Mouse (Mus musculus) forelimb bud, embryonic 11.5 days (tissue): ENCODE measurements around the gene Nuak2.
"Not testable (repeated sequence)": the region's sequence is repeated elsewhere in the genome, so short reads cannot be mapped to it uniquely, and the experiment has no call there.

Experiments
- DNase-seq: peaks from one replicate; pipeline ENCODE4 v3.0.0-alpha.2; 2012; ENCODE audit warnings: low read depth, low spot score

The Nuak2 gene

GRCm38 (mm10) chr1:132327477-132327876 is 11.6 kb downstream of the Nuak2 start:
- no peak for DNase-seq

- DNase-seq, result no peak
Measured at GRCm38 (mm10) chr1:132328565-132328964, 12.6 kb downstream of the Nuak2 start.

GRCm38 (mm10) chr1:132329656-132330055 is 13.7 kb downstream of the Nuak2 start:
- DNase-seq, result no peak

GRCm38 (mm10) chr1:132330397-132330796 is 14.5 kb downstream of the Nuak2 start:
- no peak for DNase-seq

GRCm38 (mm10) chr1:132331283-132331682 is 15.4 kb downstream of the Nuak2 start:
- no peak for DNase-seq

GRCm38 (mm10) chr1:132333201-132333600 is 17.3 kb downstream of the Nuak2 start:
- no peak for DNase-seq

- DNase-seq, result peak; percentile 66
Measured at GRCm38 (mm10) chr1:132333675-132334141, 17.8 kb downstream of the Nuak2 start.

- DNase-seq, result no peak
Measured at GRCm38 (mm10) chr1:132334178-132334801, 18.4 kb downstream of the Nuak2 start.

GRCm38 (mm10) chr1:132335378-132335965 is 19.5 kb downstream of the Nuak2 start:
- DNase-seq, result no peak

- no peak for DNase-seq
Measured at GRCm38 (mm10) chr1:132336921-132337320, 21.0 kb downstream of the Nuak2 start.

GRCm38 (mm10) chr1:132338027-132338660 is 22.2 kb downstream of the Nuak2 start:
- no peak for DNase-seq

GRCm38 (mm10) chr1:132341731-132342501 is 26.0 kb downstream of the Nuak2 start:
- no peak for DNase-seq

- DNase-seq, result no peak
Measured at GRCm38 (mm10) chr1:132342518-132342917, 26.6 kb downstream of the Nuak2 start.

- DNase-seq, result no peak
Measured at GRCm38 (mm10) chr1:132343191-132343590, 27.3 kb downstream of the Nuak2 start.

- no peak for DNase-seq
Measured at GRCm38 (mm10) chr1:132343656-132344055, 27.7 kb downstream of the Nuak2 start.

GRCm38 (mm10) chr1:132345514-132345913 is 29.6 kb downstream of the Nuak2 start:
- DNase-seq, result no peak

GRCm38 (mm10) chr1:132346134-132346851 is 30.4 kb downstream of the Nuak2 start:
- DNase-seq, result no peak

- DNase-seq, result no peak
Measured at GRCm38 (mm10) chr1:132346951-132347350, 31.0 kb downstream of the Nuak2 start.

- no peak for DNase-seq
Measured at GRCm38 (mm10) chr1:132348401-132348800, 32.5 kb downstream of the Nuak2 start.

- DNase-seq, result not testable (repeated sequence)
Measured at GRCm38 (mm10) chr1:132349049-132349448, 33.1 kb downstream of the Nuak2 start.

GRCm38 (mm10) chr1:132349601-132350000 is 33.7 kb downstream of the Nuak2 start:
- DNase-seq, result not testable (repeated sequence)
